Mouse (Mus musculus) layer of hippocampus, adult 9-11 months (tissue): ENCODE measurements around the gene Cd44.

Experiments used
- DNase-seq: peaks from one replicate; pipeline ENCODE4 v3.0.0; 2022

The Cd44 gene

GRCm38 (mm10) chr2:102868444-102868843, 33.0 kb downstream of the Cd44 start:
- DNase-seq = no peak

GRCm38 (mm10) chr2:102867396-102868088, 33.9 kb downstream of the Cd44 start:
- peak; percentile 9 for DNase-seq

GRCm38 (mm10) chr2:102866594-102866993, 34.9 kb downstream of the Cd44 start:
- no peak for DNase-seq

GRCm38 (mm10) chr2:102865354-102865752, 36.1 kb downstream of the Cd44 start:
- no peak for DNase-seq

- DNase-seq = no peak
Observed at GRCm38 (mm10) chr2:102864695-102865353, 36.6 kb downstream of the Cd44 start.

GRCm38 (mm10) chr2:102864036-102864435, 37.4 kb downstream of the Cd44 start:
- DNase-seq = no peak

GRCm38 (mm10) chr2:102863583-102863982, 37.9 kb downstream of the Cd44 start:
- DNase-seq = no peak

- DNase-seq = no peak
Observed at GRCm38 (mm10) chr2:102862706-102863105, 38.8 kb downstream of the Cd44 start.

- no peak for DNase-seq
Observed at GRCm38 (mm10) chr2:102858271-102858670, 43.2 kb downstream of the Cd44 start.

- no peak for DNase-seq
Observed at GRCm38 (mm10) chr2:102853297-102853696, 48.2 kb downstream of the Cd44 start.

GRCm38 (mm10) chr2:102851936-102852477, 49.5 kb downstream of the Cd44 start:
- no peak for DNase-seq

GRCm38 (mm10) chr2:102850026-102850425, 51.4 kb downstream of the Cd44 start:
- DNase-seq = no peak

- DNase-seq = no peak
Observed at GRCm38 (mm10) chr2:102848811-102849433, 52.5 kb downstream of the Cd44 start.

GRCm38 (mm10) chr2:102841231-102841630, 60.2 kb downstream of the Cd44 start:
- DNase-seq = no peak

GRCm38 (mm10) chr2:102838179-102838578, 63.3 kb downstream of the Cd44 start:
- DNase-seq = no peak

GRCm38 (mm10) chr2:102831547-102831946, 69.9 kb downstream of the Cd44 start:
- no peak for DNase-seq

GRCm38 (mm10) chr2:102829201-102829600, 72.3 kb downstream of the Cd44 start:
- peak; percentile 37 for DNase-seq

GRCm38 (mm10) chr2:102828381-102828780, 73.1 kb downstream of the Cd44 start:
- no peak for DNase-seq

GRCm38 (mm10) chr2:102827841-102828240, 73.6 kb downstream of the Cd44 start:
- DNase-seq = no peak

- DNase-seq = no peak
Observed at GRCm38 (mm10) chr2:102825961-102826633, 75.4 kb downstream of the Cd44 start.

- DNase-seq = peak; percentile 39
Observed at GRCm38 (mm10) chr2:102822036-102822435, 79.4 kb downstream of the Cd44 start.

- no peak for DNase-seq
Observed at GRCm38 (mm10) chr2:102820790-102821189, 80.7 kb downstream of the Cd44 start.

- peak; percentile 10 for DNase-seq
Observed at GRCm38 (mm10) chr2:102820225-102820711, 81.2 kb downstream of the Cd44 start.
